Mouse (Mus musculus) adrenal gland, adult (tissue): ENCODE data around the gene Bag1.

ENCODE experiments used
- DNase-seq, 2 experiments: peaks; one replicate each; pipeline ENCODE4 v3.0.0; 2022 to 2023; ENCODE audit warnings: low spot score in 1 of 2; ENCODE audit not compliant: inconsistent age in 2 of 2

Gene Bag1

DNA sequence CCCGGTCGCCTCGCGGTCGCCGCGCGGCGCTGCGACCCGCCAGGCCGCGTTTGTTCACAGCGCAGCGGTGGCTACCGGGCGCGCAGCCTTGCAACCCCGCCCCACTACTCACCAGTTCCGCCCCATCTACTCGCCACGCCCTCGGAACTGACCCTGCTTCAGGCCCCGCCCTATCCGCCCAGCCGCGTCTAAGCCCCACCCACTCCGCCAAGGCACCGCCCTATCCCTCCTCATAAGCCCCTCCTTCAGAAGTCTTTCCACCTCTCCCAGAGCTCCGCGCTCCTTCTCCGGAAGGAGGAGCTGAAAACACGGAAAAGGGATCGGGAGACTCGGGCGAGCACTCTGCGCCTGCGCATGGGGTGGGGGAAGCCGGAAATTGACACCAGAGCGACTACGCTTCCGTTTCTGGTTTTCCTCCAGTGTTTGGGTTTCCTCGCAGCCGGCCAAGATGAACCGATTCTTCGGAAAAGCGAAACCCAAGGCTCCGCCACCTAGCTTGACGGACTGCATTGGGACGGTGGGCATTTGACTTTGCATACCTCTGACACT, at the start of gene Bag1, which contains the start of gene Chmp5:
Gene Bag1, minus strand, starts transcription at position 135 of the 549 bp plus-strand sequence.
Gene Chmp5, plus strand, starts transcription at position 248 of the 549 bp plus-strand sequence.
- peak; percentile 100 for DNase-seq

DNA sequence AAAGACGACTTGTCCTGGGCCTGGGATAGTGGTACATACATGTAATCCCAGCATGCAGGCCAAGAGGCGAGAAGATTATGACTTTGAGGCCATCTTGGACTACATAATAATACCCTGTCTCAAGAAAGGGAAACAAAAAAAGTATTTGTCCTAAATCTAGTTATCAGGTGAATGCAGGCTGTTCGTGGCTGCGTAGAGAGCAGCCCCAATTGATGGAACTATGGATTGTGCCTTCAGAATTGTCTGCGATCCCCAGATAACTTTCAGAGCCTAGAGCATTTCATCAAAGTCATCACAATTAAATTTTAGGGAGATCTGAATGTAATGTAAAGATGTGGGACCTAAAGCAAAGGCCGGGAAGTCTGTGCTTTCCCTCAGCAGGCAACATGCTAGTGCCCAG, 48.2 kb upstream of the Bag1 start:
- no peak for DNase-seq

- DNase-seq = no peak
Measured at GRCm38 (mm10) chr4:40989633-40990032, 41.5 kb upstream of the Bag1 start.

GRCm38 (mm10) chr4:40983686-40984085, 35.6 kb upstream of the Bag1 start:
- peak in 1 of 2 experiments; percentile 58 for DNase-seq

- no peak for DNase-seq
Measured at GRCm38 (mm10) chr4:40982486-40982885, 34.4 kb upstream of the Bag1 start.

DNA sequence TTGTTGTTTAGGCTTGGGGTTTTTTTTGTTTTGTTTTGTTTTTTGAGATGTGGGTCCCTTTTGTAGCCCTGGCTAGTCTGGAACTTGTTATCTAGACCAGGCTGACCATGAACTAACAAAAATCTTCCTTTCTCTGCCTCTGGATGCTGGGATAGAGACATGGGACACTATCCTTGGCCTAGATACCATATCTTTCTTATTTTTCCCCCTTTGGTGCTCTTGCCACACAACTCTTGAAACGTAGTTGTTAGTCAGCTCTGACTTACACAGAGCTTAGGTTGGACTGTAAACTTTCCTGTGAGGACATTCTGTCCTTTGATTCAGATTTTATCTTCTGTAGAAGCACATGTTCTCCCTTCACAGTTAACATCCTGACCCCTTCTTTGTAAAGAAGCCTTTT, 31.3 kb upstream of the Bag1 start:
- peak; percentile 40 to 77 for DNase-seq

DNA sequence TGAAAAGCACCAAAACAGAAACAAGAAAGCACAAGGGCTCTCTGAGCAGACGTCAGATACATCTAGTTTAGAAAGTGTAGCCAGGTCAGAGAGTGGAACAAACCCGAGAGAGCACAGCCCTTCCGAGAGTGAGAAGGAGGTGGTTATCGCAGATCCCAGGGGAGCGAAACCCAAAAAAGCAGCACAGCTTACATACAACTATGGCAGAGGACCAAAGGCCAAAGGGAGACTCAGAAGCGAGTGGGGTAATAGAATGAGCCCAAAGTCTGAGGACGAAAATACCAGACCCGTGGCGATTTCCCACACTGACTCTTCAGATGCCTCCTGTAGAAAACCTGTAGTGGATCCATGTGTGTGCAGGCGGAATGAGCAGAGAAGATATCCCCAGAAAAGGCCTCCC, 28.6 kb upstream of the Bag1 start:
- DNase-seq = peak; percentile 36 to 84

- DNase-seq = peak in 1 of 2 experiments; percentile 70
Measured at GRCm38 (mm10) chr4:40975678-40976077, 27.6 kb upstream of the Bag1 start.

GRCm38 (mm10) chr4:40974011-40974410, 25.9 kb upstream of the Bag1 start:
- peak; percentile 81 to 90 for DNase-seq

- peak; percentile 42 to 65 for DNase-seq
Measured at GRCm38 (mm10) chr4:40971744-40972143, 23.6 kb upstream of the Bag1 start.

DNA sequence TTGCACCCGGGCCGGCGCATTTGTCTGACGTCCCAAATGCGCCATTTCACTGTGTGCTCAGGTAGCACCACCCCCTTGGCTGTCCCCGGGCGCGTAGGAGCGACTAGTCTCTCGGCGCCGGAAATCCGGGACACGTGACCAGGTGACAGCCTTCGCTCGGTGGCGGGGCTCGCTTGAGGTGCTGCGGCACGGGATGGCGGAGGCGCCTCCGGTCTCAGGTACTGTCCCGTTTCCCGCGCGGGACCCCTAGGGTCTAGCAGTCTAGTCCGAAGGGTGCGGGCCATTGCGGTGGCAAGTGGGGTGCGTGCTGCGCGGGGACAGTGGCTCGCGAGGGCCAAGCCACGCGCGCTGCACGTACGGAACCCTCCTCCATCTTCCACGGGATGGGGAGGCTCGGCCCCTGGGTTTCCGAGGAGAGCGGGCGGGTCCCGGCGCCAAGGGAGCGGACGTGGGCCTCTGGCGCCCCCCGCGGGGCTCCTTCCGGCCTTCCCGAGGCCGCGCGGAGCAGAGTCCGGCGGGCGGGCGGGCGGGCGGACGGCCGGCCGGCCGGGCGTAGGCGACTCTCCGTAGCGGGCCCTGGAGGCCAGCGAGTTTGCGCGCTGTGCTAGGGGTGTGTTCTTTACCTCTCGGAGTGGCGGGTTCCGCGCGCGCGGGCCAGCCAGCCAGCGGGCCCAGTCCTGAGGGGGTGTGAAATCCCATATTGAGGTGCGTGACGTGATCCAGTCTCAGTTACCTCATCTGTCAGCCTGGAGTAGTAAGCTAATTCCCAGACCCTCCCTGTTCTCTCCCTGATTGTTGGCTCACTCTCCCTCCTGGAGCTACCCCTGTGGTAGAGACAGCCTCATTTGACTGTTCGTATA, 23.0 kb upstream of the Bag1 start, which contains the start of gene Nfx1:
Gene Nfx1, plus strand, starts transcription at position 65 of the 860 bp plus-strand sequence.
- DNase-seq = peak; percentile 97 to 99

DNA sequence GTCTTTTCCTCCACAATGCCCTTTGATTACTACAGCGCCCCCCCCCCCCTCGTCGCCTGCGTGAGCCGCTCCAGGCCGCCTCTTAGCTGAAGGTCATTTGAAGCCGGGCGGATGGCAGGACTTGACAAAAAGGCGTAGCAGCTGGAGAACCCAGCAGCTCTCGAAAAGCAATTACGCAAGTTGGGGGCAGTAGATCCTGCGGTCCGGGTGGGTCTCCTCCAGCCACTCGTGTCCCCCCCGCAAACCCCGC, 22.4 kb upstream of the Bag1 start:
- DNase-seq = no peak

GRCm38 (mm10) chr4:40969781-40970591, 21.9 kb upstream of the Bag1 start:
- peak in 1 of 2 experiments; percentile 64 for DNase-seq

DNA sequence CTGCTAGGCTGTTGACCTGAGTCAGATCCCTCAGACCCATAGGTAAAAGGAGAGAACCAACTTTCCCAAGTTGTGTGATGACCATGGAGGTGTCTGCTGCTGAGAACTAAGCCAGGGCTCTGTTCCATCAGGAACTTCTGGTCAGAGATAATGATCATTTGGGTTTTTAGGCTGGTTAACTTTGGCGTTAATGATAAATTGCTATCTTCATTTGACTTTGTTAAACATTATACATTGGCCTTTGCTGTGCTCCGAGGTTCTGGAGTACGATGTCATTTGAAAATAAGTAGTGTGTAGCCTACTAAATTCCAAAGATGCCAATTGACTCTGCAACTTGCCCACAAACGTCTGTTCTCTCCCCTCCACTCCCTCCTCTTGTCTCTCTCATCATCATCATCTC, 21.1 kb upstream of the Bag1 start:
- DNase-seq = no peak

DNA sequence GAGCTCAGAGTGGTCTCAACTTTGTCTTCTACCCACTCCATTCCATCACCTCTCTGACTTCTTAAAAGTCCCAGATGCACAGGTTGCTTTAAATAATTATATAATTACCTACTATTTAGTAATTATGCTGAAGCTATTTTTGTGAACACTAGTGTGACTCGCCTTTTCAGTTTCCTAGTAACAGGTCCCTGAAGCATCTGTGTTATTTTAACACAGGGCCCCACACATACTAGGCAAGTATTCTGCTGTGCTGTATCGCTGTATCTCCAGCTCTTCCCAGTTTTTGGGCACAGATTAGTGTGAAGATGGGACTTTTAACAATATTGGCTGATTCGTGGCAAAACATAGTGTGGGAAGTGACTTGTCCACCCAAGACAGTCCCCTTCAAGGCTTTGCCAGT, 15.4 kb upstream of the Bag1 start:
- DNase-seq = no peak

GRCm38 (mm10) chr4:40955942-40956341, 7.8 kb upstream of the Bag1 start:
- no peak for DNase-seq

DNA sequence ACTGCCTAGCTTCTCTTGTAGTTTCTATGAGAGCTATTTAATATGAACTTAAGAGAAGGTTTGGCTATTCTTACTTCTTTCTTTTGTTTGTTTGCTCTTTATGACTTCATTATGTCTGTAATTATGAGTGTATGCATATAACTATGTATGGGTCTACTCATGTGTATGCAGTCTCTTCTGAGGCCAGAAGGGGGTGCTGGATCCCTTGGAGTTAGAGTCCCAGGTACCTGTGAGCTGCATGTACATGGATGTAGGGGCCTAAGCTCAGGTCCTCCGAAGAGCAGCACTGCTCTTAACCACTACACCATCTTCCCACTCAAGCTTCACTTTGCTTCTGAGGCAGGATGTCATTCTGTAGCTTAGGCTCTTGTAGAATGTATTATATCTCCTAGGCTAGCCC, 5.4 kb upstream of the Bag1 start:
- DNase-seq = peak; percentile 44 to 69

DNA sequence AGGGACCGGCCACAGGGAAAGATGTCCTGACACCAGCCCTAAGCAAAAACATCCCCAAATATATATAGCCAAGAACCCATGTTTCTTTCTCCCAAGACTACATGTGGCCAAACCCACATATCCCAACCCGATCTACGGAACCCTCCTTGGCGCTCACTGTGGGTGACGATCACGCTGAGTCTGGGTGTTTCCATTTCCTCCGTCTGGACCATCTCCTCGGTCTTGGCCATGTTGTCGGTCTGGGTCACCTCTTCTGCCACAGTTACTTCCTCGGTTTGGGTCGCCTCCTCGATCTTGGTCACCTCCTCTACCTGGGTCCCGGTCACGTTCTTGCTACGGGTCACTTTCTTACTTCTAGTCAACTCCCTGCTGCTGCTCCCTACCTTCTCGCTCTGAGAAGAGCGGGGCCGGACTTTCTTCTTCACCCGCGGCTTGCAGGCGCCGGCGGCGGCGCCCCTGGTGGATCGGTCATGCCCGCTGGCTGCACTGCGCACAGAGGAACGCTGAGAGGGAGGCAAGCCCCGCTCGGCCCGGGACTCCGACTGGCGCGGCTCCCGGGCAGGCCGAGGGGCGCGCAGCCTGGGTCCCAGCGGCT, 432 bp downstream of the Bag1 start:
- DNase-seq = no peak

DNA sequence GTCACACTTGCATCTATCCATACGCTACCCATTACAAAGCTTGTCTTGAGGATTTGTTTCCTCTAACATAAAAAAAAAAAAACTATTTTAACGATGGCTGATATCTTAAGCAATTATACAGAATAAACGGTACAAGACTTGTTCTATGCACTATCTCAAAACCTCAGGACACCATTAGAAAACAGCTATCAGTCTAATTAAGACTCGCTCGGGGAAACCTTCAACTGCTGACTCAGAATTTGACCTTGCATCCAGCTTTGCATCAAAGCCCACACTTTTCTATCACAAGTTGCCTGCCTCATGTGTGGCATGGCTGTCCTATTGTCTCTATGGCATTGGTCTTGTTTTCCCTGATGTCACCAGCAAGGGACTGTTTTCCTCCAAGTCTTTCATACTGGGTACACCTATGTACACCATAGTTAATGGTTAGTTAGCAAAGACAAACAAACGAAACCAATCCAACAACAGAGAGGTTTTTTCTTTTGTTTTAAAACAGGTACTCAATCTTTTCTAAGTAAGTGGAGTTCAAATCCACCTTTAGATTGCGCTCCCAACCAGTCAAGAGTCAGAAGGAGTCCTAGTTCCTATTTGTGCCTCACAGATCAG, 1.5 kb downstream of the Bag1 start:
- peak; percentile 22 to 72 for DNase-seq

DNA sequence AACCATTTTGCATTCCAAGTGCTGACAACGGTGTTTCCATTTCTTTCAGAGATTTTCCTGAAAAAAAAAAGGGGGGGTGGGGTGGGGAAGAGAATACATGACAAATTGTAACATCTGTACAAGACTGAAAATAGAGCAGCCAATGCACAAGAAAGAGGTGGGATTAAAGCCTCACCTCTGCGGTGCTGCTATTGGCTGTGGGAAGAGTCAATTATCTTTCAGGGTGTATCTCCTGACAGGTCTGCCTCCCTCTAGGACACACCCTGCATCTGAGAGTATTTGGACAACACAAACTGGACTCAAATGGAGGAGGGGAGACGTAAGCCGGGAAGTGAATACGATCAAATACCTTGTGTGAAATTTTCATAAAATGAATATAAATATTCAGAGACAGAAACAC, 4.4 kb downstream of the Bag1 start:
- DNase-seq = no peak

DNA sequence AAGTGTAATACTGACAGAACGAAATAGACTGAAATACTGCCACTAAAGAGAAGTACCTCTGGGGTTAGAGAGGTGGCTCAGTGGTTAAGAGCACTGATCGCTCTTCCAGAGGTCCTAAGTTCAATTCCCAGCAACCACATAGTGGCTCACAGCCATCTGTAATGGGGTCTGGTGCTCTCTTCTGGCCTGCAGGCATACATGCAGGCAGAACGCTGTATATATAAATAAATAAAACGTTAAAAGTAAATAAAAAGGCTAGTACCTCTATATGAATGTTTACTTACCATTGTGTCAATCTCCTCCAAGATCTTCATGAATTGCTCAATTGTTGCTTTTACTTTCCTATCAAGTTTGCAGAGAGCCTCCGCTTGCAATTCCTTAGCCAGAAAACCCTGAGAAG, 9.3 kb downstream of the Bag1 start:
- no peak for DNase-seq
